Mouse (Mus musculus) lung, embryonic 16.5 days (tissue): Measurements from ENCODE around the gene Srp54a. TPM values are rescaled to one million over a fixed set of nuclear protein-coding genes. Genes with fewer than 3 reads are reported as not detected.
"Not testable (repeated sequence)": the region's sequence is repeated elsewhere in the genome, so short reads cannot be mapped to it uniquely, and the experiment has no call there.

Experiments used
- ATAC-seq: fragments of 200-750 bp; cut with Nextera tagmentation; 2 replicates; pipeline ENCODE4 v1.8.0; 2017; ENCODE audit warnings: low read depth, mild to moderate bottlenecking, moderate library complexity
- H3K27ac ChIP-seq: fragments of 300-500 bp; sonication (generic); 2 replicates; pipeline ENCODE4 v1.5.1; 2014; ENCODE audit warnings: mild to moderate bottlenecking, control low read depth, low read length
- H3K27me3 ChIP-seq: fragments of 300-500 bp; sonication (generic); 2 replicates; pipeline ENCODE4 v1.6.1; 2014; ENCODE audit warnings: low read depth, low read length, mixed read lengths; ENCODE audit not compliant: control insufficient read depth, insufficient read depth
- H3K36me3 ChIP-seq: fragments of 300-500 bp; sonication (generic); 2 replicates; pipeline ENCODE4 v1.6.1; 2014; ENCODE audit warnings: low read length; ENCODE audit not compliant: control insufficient read depth, insufficient read depth
- H3K4me1 ChIP-seq: fragments of 300-500 bp; sonication (generic); replicated peaks from 2 replicates; pipeline ENCODE4 v1.6.1; 2014; ENCODE audit warnings: low read length, mixed read lengths; ENCODE audit not compliant: control insufficient read depth, insufficient read depth
- H3K4me2 ChIP-seq: fragments of 300-500 bp; sonication (generic); 2 replicates; pipeline ENCODE4 v1.6.1; 2014; ENCODE audit warnings: low read depth, low read length, control low read depth
- H3K4me3 ChIP-seq: fragments of 300-500 bp; sonication (generic); 2 replicates; pipeline ENCODE4 v1.5.1; 2014; ENCODE audit warnings: mild to moderate bottlenecking, low read length, control low read depth
- H3K9ac ChIP-seq: fragments of 300-500 bp; sonication (generic); 2 replicates; pipeline ENCODE4 v1.6.1; 2014; ENCODE audit warnings: low read length, control low read depth
- H3K9me3 ChIP-seq: fragments of 300-500 bp; sonication (generic); 2 replicates; pipeline ENCODE4 v1.6.1; 2016; ENCODE audit warnings: low read length; ENCODE audit not compliant: control insufficient read depth
- WGBS: fragments of 180-500 bp; shearing (Covaris S2); extraction: QIAGEN DNeasy Blood & Tissue Kit; methylation state at CpG from one replicate; pipeline ENCODE4 v1.1.7; 2014; 5-methylcytosine and 5-hydroxymethylcytosine counted together
- polyA plus RNA-seq: library from polyadenylated mRNA; unstranded; fragments of >200 nt; fragmentation: Nextera tagmentation; extraction: Ambion mirVana; gene quantifications from 2 replicates; pipeline ENCODE4 v1.2.1, GENCODE M21; 2015

Srp54a gene
- polyA plus RNA-seq, 1 experiment from 2014 or later: 169 TPM

DNA sequence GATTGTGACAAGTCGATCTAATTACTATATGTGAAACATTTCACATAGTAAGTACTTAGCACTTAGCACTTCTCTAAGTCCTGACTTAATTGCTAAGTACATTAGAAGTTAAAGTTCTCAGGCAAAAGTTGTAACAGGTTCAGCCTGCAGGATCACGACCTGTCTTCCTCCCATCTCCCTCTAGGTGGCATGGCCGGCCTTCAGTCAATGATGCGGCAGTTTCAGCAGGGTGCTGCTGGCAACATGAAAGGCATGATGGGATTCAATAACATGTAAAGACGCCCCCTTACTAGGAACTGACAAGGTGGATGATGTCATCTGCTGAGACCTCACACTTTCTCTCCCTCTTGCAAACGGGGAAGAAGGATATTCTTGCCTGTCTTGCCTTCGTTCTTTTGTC lies 32.6 kb downstream of the Srp54a start:
- H3K4me1 ChIP-seq, H3K4me3 ChIP-seq, ATAC-seq, H3K27ac ChIP-seq, H3K36me3 ChIP-seq, H3K4me2 ChIP-seq, H3K9me3 ChIP-seq, H3K9ac ChIP-seq, H3K27me3 ChIP-seq: not testable (repeated sequence)
- no CpG with 5 or more reads among the region's 7 CpGs for WGBS

DNA sequence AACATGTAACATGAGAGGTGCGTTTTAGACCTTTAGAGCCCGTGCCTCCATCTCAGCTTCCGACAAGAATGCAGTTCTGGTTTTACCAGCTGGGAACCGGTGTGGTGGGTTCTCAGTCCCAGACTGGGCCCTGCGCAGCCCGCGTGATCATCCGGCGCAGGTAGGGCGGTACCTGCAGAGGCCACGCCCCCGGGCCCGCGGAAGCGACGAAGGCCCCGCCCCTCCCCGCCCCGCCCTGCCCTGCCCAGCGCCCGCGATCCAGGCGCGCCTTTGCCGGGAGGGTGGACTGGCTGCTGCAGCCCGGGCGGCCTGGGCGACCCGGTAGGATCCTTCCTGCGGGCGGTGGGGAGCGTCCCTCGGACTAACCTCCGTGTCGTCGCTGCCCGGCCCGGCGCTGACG lies 44.2 kb downstream of the Srp54a start, which contains the start of gene Fam177a:
Gene Fam177a (plus strand): TSS at position 228 of the 400 bp plus-strand sequence.
- H3K4me3 ChIP-seq, H3K4me1 ChIP-seq, H3K9ac ChIP-seq, H3K4me2 ChIP-seq, H3K27ac ChIP-seq, H3K27me3 ChIP-seq, H3K9me3 ChIP-seq, H3K36me3 ChIP-seq: not testable (repeated sequence)
- ATAC-seq: peak; percentile 99
- no CpG with 5 or more reads among the region's 40 CpGs for WGBS

DNA sequence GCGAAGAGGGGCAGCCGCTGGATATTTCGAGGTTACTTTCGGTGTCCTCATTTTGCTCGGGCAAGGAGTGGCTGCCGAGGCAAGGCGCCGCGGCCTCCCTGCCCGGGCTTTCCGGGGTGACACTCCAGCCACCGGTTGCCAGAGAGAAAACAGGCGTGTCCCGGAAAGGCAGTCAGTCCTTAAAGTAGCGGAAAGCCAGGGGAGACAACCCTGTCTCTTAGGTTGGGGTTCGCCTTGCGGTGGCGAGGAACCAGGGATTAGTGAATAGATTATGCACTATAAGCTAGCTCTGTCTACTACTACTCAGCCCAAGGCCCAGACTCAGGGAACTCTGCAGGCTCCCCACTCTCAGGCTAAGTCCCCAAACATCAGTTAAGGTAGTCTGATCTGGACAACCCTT lies 44.7 kb downstream of the Srp54a start:
- H3K27me3 ChIP-seq, H3K9ac ChIP-seq, H3K27ac ChIP-seq, H3K9me3 ChIP-seq, H3K36me3 ChIP-seq, H3K4me1 ChIP-seq, H3K4me2 ChIP-seq, H3K4me3 ChIP-seq: not testable (repeated sequence)
- ATAC-seq: peak; percentile 64
- no CpG with 5 or more reads among the region's 18 CpGs for WGBS

DNA sequence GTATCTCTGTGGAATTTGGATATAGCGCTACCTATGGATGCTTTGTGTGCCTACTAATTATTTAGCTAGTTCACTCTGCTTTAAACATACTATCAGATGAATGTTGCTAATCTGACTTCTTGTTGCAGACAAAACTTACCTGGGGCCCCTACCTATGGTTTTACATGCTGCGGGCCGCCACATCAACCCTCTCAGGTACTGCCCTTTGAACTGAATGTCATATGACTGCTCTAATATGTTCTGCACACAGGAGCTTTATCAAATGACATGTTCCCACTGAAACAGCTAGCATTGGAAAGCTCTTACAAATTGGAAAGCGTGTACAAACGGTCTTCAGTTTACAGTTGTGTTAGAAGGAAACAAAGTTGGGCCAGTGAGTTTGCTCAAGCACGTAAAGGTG lies 55.5 kb downstream of the Srp54a start:
- not testable (repeated sequence) for H3K4me2 ChIP-seq, H3K36me3 ChIP-seq, H3K9me3 ChIP-seq, H3K4me3 ChIP-seq, H3K27me3 ChIP-seq, H3K9ac ChIP-seq, H3K27ac ChIP-seq, H3K4me1 ChIP-seq, ATAC-seq
- WGBS: no CpG with 5 or more reads among the region's 6 CpGs

DNA sequence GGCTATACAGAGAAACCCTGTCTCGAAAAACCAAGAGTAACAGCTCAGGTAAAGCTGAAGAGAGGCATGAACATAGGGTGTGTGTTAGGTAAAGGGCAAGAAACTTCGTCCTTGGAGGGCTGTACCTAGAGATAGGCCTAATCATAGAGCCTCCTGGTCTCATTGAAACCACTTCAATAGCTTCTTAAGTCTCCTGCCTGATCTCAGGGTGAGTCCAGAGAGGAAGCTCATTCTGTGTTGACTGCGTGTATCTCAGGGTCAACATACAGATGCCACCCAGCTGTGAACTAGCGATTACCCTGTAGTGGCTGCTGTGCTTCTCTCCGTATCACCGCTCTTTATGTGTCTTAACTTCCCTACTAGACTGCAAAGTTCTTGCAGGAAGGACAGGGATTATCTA lies 57.8 kb downstream of the Srp54a start:
- WGBS: no CpG with 5 or more reads among the region's 6 CpGs

DNA sequence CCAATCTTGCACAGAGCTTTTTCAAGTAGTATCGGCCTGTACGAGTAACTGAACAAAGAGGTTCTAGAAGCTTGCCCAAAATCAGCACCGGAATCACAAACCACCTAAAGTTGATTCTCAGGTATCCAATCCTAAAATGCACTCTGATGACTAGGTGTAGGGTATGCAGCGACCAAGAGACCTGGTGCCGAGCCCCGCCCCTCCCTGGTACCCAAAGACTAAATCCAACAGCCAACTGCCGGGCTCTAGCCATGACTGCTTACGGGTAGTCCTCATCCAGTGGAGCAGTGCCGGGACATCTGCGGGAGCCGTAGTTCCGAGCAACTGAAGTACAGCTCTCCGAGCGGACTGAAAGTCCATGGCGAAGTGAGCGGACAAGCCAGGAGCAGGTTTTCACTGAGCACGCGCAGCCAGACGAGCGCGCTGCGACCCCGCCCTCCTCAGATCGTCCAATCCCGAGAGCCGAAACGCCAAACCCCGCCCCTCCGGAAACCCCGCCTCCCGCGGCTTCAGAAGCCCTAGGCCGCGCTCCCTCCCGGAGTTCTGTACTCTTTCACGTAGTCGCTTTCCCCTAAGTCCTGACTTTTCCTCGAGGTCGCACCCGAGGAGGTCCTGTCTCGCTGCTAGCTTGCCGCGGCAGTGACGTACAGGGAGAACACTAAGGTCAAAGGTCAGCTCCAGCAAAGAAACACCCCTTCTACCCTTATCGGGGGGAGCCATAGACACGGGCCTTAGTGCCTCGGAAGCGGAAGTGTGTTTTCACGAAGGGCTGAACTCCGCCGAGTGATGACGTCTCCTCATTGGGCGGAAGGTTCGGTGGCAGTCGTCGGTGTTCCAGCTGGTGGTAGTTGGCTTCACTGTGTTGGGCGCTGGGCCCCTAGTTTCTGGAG lies 74.7 kb downstream of the Srp54a start, which contains the start of gene Srp54b:
Gene Srp54b (plus strand): TSS at position 546 of the 890 bp plus-strand sequence.
- H3K27me3 ChIP-seq, H3K4me1 ChIP-seq, H3K9ac ChIP-seq, H3K36me3 ChIP-seq, H3K9me3 ChIP-seq, H3K4me2 ChIP-seq, H3K27ac ChIP-seq: not testable (repeated sequence)
- WGBS: no CpG with 5 or more reads among the region's 57 CpGs
- H3K4me3 ChIP-seq: 0 out of 2 replicates have a peak within 1 kb of the TSS, but pooled peaks have one; percentile 19
- ATAC-seq: peak; percentile 98

More for the DNA sequence above, 57.8 kb downstream of the Srp54a start:
- not testable (repeated sequence) for H3K27me3 ChIP-seq, H3K9ac ChIP-seq, ATAC-seq, H3K9me3 ChIP-seq, H3K4me3 ChIP-seq, H3K36me3 ChIP-seq, H3K4me2 ChIP-seq, H3K4me1 ChIP-seq, H3K27ac ChIP-seq

DNA sequence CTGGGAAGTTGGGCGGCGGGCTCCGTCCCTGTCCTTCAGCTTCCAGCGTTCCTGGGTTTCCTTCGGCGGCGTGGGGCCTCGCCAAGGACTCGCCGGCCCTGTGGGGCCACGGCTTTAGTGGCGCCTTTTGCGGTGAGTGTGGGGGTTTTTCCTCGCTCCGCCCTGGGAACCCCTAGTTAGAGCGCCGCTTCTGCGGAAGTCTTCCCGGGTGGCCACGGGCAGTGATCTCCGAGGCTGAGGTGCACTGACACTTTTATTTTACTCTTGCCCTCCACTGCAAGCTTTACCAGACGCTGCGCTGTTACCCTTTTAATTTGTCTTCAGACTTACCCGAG lies 75.4 kb downstream of the Srp54a start:
- H3K27me3 ChIP-seq, H3K36me3 ChIP-seq, H3K4me1 ChIP-seq, H3K4me2 ChIP-seq, H3K9ac ChIP-seq, H3K9me3 ChIP-seq, H3K27ac ChIP-seq: not testable (repeated sequence)
- 0% methylated on average over 6 of the region's 24 CpGs for WGBS
- H3K4me3 ChIP-seq: 0 out of 2 replicates have a peak overlapping the region, but pooled peaks have one; percentile 19
- ATAC-seq: peak; percentile 48

Other genes with a start within 250 kb of the Srp54a start
- 175 and 182 TPM in 2 replicates for gene Cfl2, start 217.4 kb upstream of the Srp54a start, polyA plus RNA-seq
- not detected in 2 replicates for gene Gm20403, start 93.7 kb upstream of the Srp54a start, polyA plus RNA-seq
- 15.6 and 17.7 TPM in 2 replicates for gene Baz1a, start 65.9 kb upstream of the Srp54a start, polyA plus RNA-seq
- gene 2700097O09Rik, start 152 bp upstream of the Srp54a start, polyA plus RNA-seq: 34.5 and 38.9 TPM in 2 replicates
- gene Fam177a, start 44.2 kb downstream of the Srp54a start, polyA plus RNA-seq: 21.2 and 22.7 TPM in 2 replicates
- 52.7 and 54.6 TPM in 2 replicates for gene Srp54b, start 74.8 kb downstream of the Srp54a start, polyA plus RNA-seq
- 5.1 and 8.8 TPM in 2 replicates for gene 1700047I17Rik2, start 119.3 kb downstream of the Srp54a start, polyA plus RNA-seq
- 63.8 and 72.7 TPM in 2 replicates for gene Srp54c, start 149.9 kb downstream of the Srp54a start, polyA plus RNA-seq
- gene 1110008L16Rik, start 219.3 kb downstream of the Srp54a start, polyA plus RNA-seq: 13.2 and 16.6 TPM in 2 replicates
- gene Ppp2r3c, start 222.7 kb downstream of the Srp54a start, polyA plus RNA-seq: 11.4 and 11.6 TPM in 2 replicates